Mouse (Mus musculus): ENCODE data around the gene Atf5.

- TF ChIP-seq CTCF (IDR thresholded peaks at IDR 0.05; ENCODE audit: low read depth) = no peak
- TF ChIP-seq EP300 (optimal IDR thresholded peaks at IDR 0.05) = no peak
Observed at GRCm38 (mm10) chr7:44776849-44777498, 39.5 kb downstream of the Atf5 start.

Measured in stomach, postnatal 0 days (tissue).